Mouse (Mus musculus): ENCODE results near the gene Gigyf2. TPM values are rescaled to one million over a fixed set of nuclear protein-coding genes. Genes with fewer than 3 reads are reported as not detected.

Gene Gigyf2
- polyA plus RNA-seq, 1 experiment from 2014 or later: 29.3 TPM

DNA sequence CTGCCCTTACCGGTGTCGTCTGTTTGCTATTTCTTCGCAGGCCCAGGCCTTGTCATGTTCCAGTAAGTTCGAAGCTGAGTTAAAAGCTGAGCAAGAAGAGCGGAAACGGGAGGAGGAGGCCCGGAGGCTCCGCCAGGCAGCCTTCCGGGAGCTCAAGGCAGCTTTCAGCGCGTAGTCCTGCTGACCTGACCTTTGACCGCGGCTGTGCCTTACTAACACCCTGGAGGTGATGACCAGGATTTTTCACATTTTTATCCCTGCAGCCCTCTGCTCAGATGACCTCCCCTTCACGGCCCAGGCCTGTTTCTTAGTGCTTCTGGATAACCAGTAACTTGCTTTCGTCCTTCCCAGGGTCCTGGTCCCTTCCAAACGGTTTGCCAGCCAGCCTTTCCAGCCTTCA lies 17.2 kb upstream of the Gigyf2 start:
- no peaks in the 10 kb centered on the region for H3K27me3 ChIP-seq (ENCODE audit: control insufficient read depth, insufficient read depth, low read length)

DNA sequence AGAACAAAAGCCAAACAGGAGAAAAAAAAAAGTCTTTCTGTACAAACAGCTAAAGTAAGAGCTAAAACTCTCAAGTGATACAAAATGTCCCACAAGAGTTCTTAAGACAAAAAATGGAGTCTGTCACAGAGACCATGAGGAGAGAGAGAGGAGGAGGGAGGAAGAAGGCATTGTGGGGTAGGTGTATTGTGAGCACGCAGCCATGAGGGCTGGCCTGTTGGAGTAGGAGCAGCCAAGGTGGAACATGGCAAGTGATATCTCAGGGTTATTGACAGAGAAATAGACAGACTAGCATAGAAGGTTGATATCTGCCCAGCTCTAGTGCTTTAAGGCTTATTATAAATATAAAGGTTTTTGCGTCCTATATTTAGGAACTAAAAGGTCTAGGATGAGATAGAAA lies 14.1 kb upstream of the Gigyf2 start:
- H3K36me3 ChIP-seq (ENCODE audit: control insufficient read depth, insufficient read depth, low read length): no peaks in the 10 kb centered on the region
- H3K27me3 ChIP-seq (ENCODE audit: control insufficient read depth, insufficient read depth, low read length): no peaks in the 10 kb centered on the region
- H3K4me2 ChIP-seq (ENCODE audit: low read length): no peak overlapping the region
- peaks cover 0 to 4% of the 10 kb centered on the region in 2 experiments; a peak in 1 of 4 replicates for H3K4me1 ChIP-seq (ENCODE audit: control insufficient read depth in 2 of 2, insufficient read depth in 2 of 2, low read length in 2 of 2)
- H3K9me3 ChIP-seq (ENCODE audit: control insufficient read depth, low read length): no peaks in the 10 kb centered on the region
- 79% methylated on average over 2 of the region's 2 CpGs for WGBS
- no peak for ATAC-seq (ENCODE audit: insufficient number of reproducible peaks, insufficient read depth, low FRiP score, low read depth)
- no peak overlapping the region for H3K27ac ChIP-seq (replicated peaks in 1 of 2; ENCODE audit: control insufficient read depth in 1 of 2, insufficient read depth in 1 of 2, low read depth in 2 of 2, low read length in 2 of 2)
- no peak overlapping the region for H3K9ac ChIP-seq (ENCODE audit: low read length)
- no peak overlapping the region for H3K4me3 ChIP-seq (ENCODE audit: control insufficient read depth in 1 of 2, insufficient read depth in 1 of 2, low read depth in 1 of 2, low read length in 2 of 2)

More for the DNA sequence above, 17.2 kb upstream of the Gigyf2 start:
- no peaks in the 10 kb centered on the region for H3K9me3 ChIP-seq (ENCODE audit: control insufficient read depth, low read length)
- H3K36me3 ChIP-seq (ENCODE audit: control insufficient read depth, insufficient read depth, low read length): no peaks in the 10 kb centered on the region
- no peak overlapping the region for H3K27ac ChIP-seq (replicated peaks in 1 of 2; ENCODE audit: control insufficient read depth in 1 of 2, insufficient read depth in 1 of 2, low read depth in 2 of 2, low read length in 2 of 2)
- H3K9ac ChIP-seq (ENCODE audit: low read length): no peak overlapping the region
- no peak overlapping the region for H3K4me3 ChIP-seq (ENCODE audit: control insufficient read depth in 1 of 2, insufficient read depth in 1 of 2, low read depth in 1 of 2, low read length in 2 of 2)
- no peak overlapping the region for H3K4me2 ChIP-seq (ENCODE audit: low read length)
- ATAC-seq (ENCODE audit: insufficient number of reproducible peaks, insufficient read depth, low FRiP score, low read depth): no peak
- H3K4me1 ChIP-seq (ENCODE audit: control insufficient read depth in 2 of 2, insufficient read depth in 2 of 2, low read length in 2 of 2): no peaks in the 10 kb centered on the region
- WGBS: 68% methylated on average over 16 of the region's 16 CpGs

DNA sequence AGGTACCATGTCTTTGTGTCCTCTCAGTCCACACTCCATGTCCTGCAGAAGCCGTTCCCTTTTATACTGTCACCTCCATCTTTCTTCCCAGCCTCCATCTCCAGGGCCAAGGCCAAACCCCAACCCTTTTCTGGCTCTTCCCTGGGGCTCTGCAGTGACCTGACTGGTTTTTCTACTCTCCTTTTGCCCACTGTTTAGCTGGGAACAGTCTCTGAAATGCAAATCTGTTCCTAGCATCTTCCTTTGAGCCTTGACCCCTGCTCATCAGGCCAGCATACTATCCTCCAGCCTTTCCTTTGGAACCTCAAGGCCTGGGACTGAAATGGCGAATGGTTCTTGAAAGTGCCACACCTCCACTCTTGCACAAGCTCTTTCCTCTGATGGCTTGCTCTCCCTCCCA lies 13.7 kb upstream of the Gigyf2 start:
- WGBS: 85% methylated on average over 2 of the region's 2 CpGs
- Histone ChIP-seq H3K27ac (replicated peaks in 1 of 2; ENCODE audit: control insufficient read depth in 1 of 2, insufficient read depth in 1 of 2, low read depth in 2 of 2, low read length in 2 of 2) (no peak overlapping the region), H3K4me3 (ENCODE audit: control insufficient read depth in 1 of 2, insufficient read depth in 1 of 2, low read depth in 1 of 2, low read length in 2 of 2) (no peak overlapping the region), H3K9me3 (ENCODE audit: control insufficient read depth, low read length) (no peaks in the 10 kb centered on the region), H3K27me3 (ENCODE audit: control insufficient read depth, insufficient read depth, low read length) (no peaks in the 10 kb centered on the region), H3K4me1 (ENCODE audit: control insufficient read depth in 2 of 2, insufficient read depth in 2 of 2, low read length in 2 of 2) (peaks cover 0 to 4% of the 10 kb centered on the region in 2 experiments; a peak in 1 of 4 replicates), H3K9ac (ENCODE audit: low read length) (no peak overlapping the region), H3K4me2 (ENCODE audit: low read length) (no peak overlapping the region), H3K36me3 (ENCODE audit: control insufficient read depth, insufficient read depth, low read length) (no peaks in the 10 kb centered on the region)
- ATAC-seq (ENCODE audit: insufficient number of reproducible peaks, insufficient read depth, low FRiP score, low read depth): no peak

DNA sequence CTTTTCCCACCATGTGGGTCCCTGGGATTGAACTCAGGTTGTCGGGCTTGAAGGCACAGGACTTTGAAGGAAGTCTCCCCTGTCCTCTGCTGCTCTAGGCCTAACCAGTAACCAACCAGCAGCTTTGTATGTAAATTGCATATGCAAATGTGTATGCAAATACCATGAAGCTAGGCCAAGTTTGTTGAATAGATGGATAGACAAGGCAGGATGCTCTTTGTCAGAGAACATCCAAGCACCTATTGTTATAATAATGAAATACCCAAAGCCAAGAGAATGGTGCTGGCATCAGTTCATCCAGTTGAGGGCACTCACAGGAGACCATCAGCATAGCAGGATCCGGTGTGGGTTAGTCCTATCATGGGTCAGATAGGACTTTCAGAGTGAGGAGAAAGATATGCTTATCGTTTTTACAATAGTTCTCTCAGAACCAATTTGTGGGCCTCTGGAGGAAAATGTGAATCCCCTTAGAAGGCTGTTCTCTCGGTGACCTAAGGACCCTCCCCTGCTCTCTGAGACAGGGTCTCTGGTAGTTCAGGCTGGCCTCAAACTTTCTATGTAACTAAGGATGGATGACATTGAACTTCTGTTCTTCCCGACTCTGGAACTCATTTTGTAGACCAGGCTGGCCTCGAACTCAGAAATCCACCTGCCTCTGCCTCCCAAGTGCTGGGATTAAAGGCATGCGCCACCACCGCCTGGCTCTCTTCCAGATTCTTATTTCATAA lies 12.8 kb upstream of the Gigyf2 start:
- WGBS: 82% methylated on average over 8 of the region's 8 CpGs

DNA sequence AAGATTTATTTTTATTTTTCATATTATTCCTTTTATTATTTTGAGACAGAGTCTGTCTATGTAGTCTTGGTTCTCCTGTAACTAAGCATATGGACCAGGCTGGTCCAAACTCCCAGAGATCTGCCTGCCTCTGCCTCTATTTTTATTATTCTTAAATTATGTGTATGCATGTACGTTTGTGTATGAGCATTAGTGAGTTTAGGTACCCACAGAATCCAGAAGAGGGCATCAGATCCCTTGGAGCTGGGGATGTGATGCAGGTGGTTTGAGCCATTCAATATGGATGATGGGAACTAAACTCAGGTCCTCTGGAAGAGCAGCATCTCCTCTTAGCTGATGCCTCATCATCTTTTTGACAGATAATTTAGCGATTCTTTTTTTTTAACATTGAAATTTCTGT lies 11.4 kb upstream of the Gigyf2 start:
- WGBS: 88% methylated on average over 2 of the region's 2 CpGs
- no peaks in the 10 kb centered on the region for H3K27me3 ChIP-seq (ENCODE audit: control insufficient read depth, insufficient read depth, low read length)
- no peaks in the 10 kb centered on the region for H3K36me3 ChIP-seq (ENCODE audit: control insufficient read depth, insufficient read depth, low read length)
- no peak for ATAC-seq (ENCODE audit: insufficient number of reproducible peaks, insufficient read depth, low FRiP score, low read depth)
- H3K4me3 ChIP-seq (ENCODE audit: control insufficient read depth in 1 of 2, insufficient read depth in 1 of 2, low read depth in 1 of 2, low read length in 2 of 2): no peak overlapping the region
- peaks cover 10% of the 10 kb centered on the region for H3K9me3 ChIP-seq (ENCODE audit: control insufficient read depth, low read length)
- no peak overlapping the region for H3K4me2 ChIP-seq (ENCODE audit: low read length)
- no peak overlapping the region for H3K27ac ChIP-seq (replicated peaks in 1 of 2; ENCODE audit: control insufficient read depth in 1 of 2, insufficient read depth in 1 of 2, low read depth in 2 of 2, low read length in 2 of 2)
- H3K9ac ChIP-seq (ENCODE audit: low read length): no peak overlapping the region
- H3K4me1 ChIP-seq (ENCODE audit: control insufficient read depth in 2 of 2, insufficient read depth in 2 of 2, low read length in 2 of 2): peaks cover 0 to 4% of the 10 kb centered on the region in 2 experiments; a peak in 1 of 4 replicates

More for the DNA sequence above, 12.8 kb upstream of the Gigyf2 start:
- H3K4me2 ChIP-seq (ENCODE audit: low read length): no peak overlapping the region
- peaks cover 0 to 4% of the 10 kb centered on the region in 2 experiments; a peak in 1 of 4 replicates for H3K4me1 ChIP-seq (ENCODE audit: control insufficient read depth in 2 of 2, insufficient read depth in 2 of 2, low read length in 2 of 2)
- no peaks in the 10 kb centered on the region for H3K27me3 ChIP-seq (ENCODE audit: control insufficient read depth, insufficient read depth, low read length)
- H3K36me3 ChIP-seq (ENCODE audit: control insufficient read depth, insufficient read depth, low read length): no peaks in the 10 kb centered on the region
- H3K9me3 ChIP-seq (ENCODE audit: control insufficient read depth, low read length): no peaks in the 10 kb centered on the region
- no peak overlapping the region for H3K4me3 ChIP-seq (ENCODE audit: control insufficient read depth in 1 of 2, insufficient read depth in 1 of 2, low read depth in 1 of 2, low read length in 2 of 2)
- H3K27ac ChIP-seq (replicated peaks in 1 of 2; ENCODE audit: control insufficient read depth in 1 of 2, insufficient read depth in 1 of 2, low read depth in 2 of 2, low read length in 2 of 2): no peak overlapping the region
- H3K9ac ChIP-seq (ENCODE audit: low read length): no peak overlapping the region
- ATAC-seq (ENCODE audit: insufficient number of reproducible peaks, insufficient read depth, low FRiP score, low read depth): no peak

DNA sequence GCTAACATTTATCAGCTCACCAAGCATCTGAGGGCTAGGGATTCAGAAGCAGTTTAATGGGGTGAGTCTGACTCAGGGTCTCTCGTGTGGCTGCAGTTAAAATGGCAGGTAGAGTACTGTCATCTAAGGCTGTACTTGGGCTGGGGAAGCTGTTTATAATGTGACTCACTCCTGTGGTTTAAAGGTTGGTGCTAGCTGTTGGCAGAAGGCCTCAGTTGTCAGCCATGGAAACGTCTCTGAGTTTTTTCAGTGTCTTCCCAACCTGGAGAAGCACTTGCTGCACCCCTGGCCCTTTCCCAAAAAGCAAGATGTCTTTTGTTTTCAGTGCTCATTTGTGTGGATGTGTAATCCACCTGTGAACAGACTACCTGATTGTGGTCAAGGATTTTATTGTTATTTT lies 10.9 kb upstream of the Gigyf2 start:
- WGBS: 71% methylated on average over 2 of the region's 2 CpGs
- no peak for ATAC-seq (ENCODE audit: insufficient number of reproducible peaks, insufficient read depth, low FRiP score, low read depth)
- H3K4me1 ChIP-seq (ENCODE audit: control insufficient read depth in 2 of 2, insufficient read depth in 2 of 2, low read length in 2 of 2): peaks cover 0 to 4% of the 10 kb centered on the region in 2 experiments; a peak in 1 of 4 replicates
- H3K4me3 ChIP-seq (ENCODE audit: control insufficient read depth in 1 of 2, insufficient read depth in 1 of 2, low read depth in 1 of 2, low read length in 2 of 2): no peak overlapping the region
- H3K27ac ChIP-seq (replicated peaks in 1 of 2; ENCODE audit: control insufficient read depth in 1 of 2, insufficient read depth in 1 of 2, low read depth in 2 of 2, low read length in 2 of 2): no peak overlapping the region
- no peak overlapping the region for H3K9ac ChIP-seq (ENCODE audit: low read length)
- no peaks in the 10 kb centered on the region for H3K27me3 ChIP-seq (ENCODE audit: control insufficient read depth, insufficient read depth, low read length)
- no peaks in the 10 kb centered on the region for H3K36me3 ChIP-seq (ENCODE audit: control insufficient read depth, insufficient read depth, low read length)
- H3K4me2 ChIP-seq (ENCODE audit: low read length): no peak overlapping the region
- peaks cover 13% of the 10 kb centered on the region for H3K9me3 ChIP-seq (ENCODE audit: control insufficient read depth, low read length)

DNA sequence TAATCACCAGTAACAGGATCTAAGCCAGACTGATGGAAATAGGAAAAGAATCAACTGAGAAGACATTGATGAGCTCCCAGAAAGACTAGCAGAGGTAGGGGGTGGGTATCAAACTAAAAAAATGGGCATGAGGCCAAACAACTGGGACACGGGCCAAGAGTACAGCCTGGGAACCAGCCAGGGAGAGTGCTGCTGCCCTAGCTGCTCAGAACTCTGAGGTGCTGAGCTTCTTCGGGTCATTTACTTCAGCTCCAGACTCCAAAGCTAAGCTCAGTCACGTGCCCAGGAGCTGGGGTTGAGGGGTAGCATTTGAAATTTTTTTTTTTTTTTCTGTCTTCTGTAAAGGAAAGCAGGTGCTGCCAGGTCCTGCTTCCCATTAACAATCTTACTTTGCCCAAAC lies 10.1 kb upstream of the Gigyf2 start:
- H3K27me3 ChIP-seq (ENCODE audit: control insufficient read depth, insufficient read depth, low read length): no peaks in the 10 kb centered on the region
- H3K9me3 ChIP-seq (ENCODE audit: control insufficient read depth, low read length): peaks cover 18% of the 10 kb centered on the region
- H3K4me2 ChIP-seq (ENCODE audit: low read length): no peak overlapping the region
- no peak overlapping the region for H3K4me3 ChIP-seq (ENCODE audit: control insufficient read depth in 1 of 2, insufficient read depth in 1 of 2, low read depth in 1 of 2, low read length in 2 of 2)
- H3K27ac ChIP-seq (replicated peaks in 1 of 2; ENCODE audit: control insufficient read depth in 1 of 2, insufficient read depth in 1 of 2, low read depth in 2 of 2, low read length in 2 of 2): no peak overlapping the region
- H3K36me3 ChIP-seq (ENCODE audit: control insufficient read depth, insufficient read depth, low read length): no peaks in the 10 kb centered on the region
- no peak overlapping the region for H3K9ac ChIP-seq (ENCODE audit: low read length)
- WGBS: 21% methylated on average over 3 of the region's 3 CpGs
- 0 out of 2 replicates have a peak, but pooled peaks have one; percentile 47 for ATAC-seq (ENCODE audit: insufficient number of reproducible peaks, insufficient read depth, low FRiP score, low read depth)
- peaks cover 0 to 4% of the 10 kb centered on the region in 2 experiments; a peak in 1 of 4 replicates for H3K4me1 ChIP-seq (ENCODE audit: control insufficient read depth in 2 of 2, insufficient read depth in 2 of 2, low read length in 2 of 2)

DNA sequence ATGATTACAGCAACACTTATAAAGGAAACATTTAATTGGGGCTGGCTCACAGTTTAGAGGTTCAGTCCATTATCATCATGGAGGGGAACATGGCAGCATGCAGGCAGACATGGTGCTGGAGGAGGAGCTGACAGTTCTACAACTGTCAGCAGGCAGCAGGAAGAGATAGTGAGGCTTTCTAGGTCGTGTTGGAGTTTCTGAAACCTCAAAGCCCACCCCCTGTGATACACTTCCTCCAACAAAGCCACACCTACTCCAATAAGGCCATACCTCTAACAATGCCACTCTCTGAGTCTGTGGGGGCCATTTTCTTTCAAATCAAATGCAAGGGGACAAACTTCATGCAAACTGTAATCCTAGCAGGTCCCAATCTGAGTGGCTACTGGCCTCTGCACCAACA lies 5.7 kb upstream of the Gigyf2 start:
- no peak overlapping the region for H3K4me3 ChIP-seq (ENCODE audit: control insufficient read depth in 1 of 2, insufficient read depth in 1 of 2, low read depth in 1 of 2, low read length in 2 of 2)
- 5% methylated on average over 1 of the region's 1 CpGs for WGBS
- H3K27me3 ChIP-seq (ENCODE audit: control insufficient read depth, insufficient read depth, low read length): no peaks in the 10 kb centered on the region
- ATAC-seq (ENCODE audit: insufficient number of reproducible peaks, insufficient read depth, low FRiP score, low read depth): no peak
- no peak overlapping the region for H3K27ac ChIP-seq (replicated peaks in 1 of 2; ENCODE audit: control insufficient read depth in 1 of 2, insufficient read depth in 1 of 2, low read depth in 2 of 2, low read length in 2 of 2)
- H3K4me2 ChIP-seq (ENCODE audit: low read length): no peak overlapping the region
- peaks cover 18% of the 10 kb centered on the region for H3K9me3 ChIP-seq (ENCODE audit: control insufficient read depth, low read length)
- H3K4me1 ChIP-seq (ENCODE audit: control insufficient read depth in 2 of 2, insufficient read depth in 2 of 2, low read length in 2 of 2): peaks cover 0 to 4% of the 10 kb centered on the region in 2 experiments; a peak in 1 of 4 replicates
- H3K36me3 ChIP-seq (ENCODE audit: control insufficient read depth, insufficient read depth, low read length): no peaks in the 10 kb centered on the region
- no peak overlapping the region for H3K9ac ChIP-seq (ENCODE audit: low read length)
